Mouse (Mus musculus) Patski (cell line): ENCODE data around the gene Top3a. TPM values are rescaled to one million over a fixed set of nuclear protein-coding genes. Genes with fewer than 3 reads are reported as not detected.

Source experiments
- ATAC-seq: fragments of 100-300 bp; one replicate; pipeline ENCODE4 v1.8.0; 2021
- CTCF ChIA-PET: fragments of 350-600 bp; sonication (Branson Sonifier 250); formaldehyde crosslinking; loops from one replicate; lab custom pipeline; 2022; ENCODE audit warnings: inconsistent platforms; lab: Charles Lee
- POLR2A ChIA-PET: fragments of 350-600 bp; sonication (Branson Sonifier 250); formaldehyde crosslinking; loops from one replicate; lab custom pipeline; 2022; ENCODE audit warnings: antibody characterized with exemption, inconsistent platforms; lab: Charles Lee
- DNase-seq: peaks from one replicate; pipeline ENCODE4 v3.0.0-alpha.2; 2011; ENCODE audit warnings: low read depth, low spot score
- H3K27me3 ChIP-seq: fragments of 371-371 bp; one replicate; pipeline ENCODE4 v1.5.1; 2021
- CTCF ChIP-seq: fragments of 100-300 bp; IDR thresholded peaks from one replicate; pipeline ENCODE4 v1.5.1; 2021
- in situ Hi-C: fragments of 300-500 bp; cut with MboI; formaldehyde crosslinking; loops from 3 replicates; pipeline ENCODE4 v1.11.1; 2018; ENCODE audit warnings: low pct_unique_long_range_greater_than_20kb, mixed read lengths
- polyA plus RNA-seq: library from polyadenylated mRNA; unstranded; gene quantifications from one replicate; pipeline ENCODE4 v1.2.3, GENCODE M21; 2021

The Top3a gene
- polyA plus RNA-seq, 1 experiment from 2014 or later, result 11.2 TPM

- no peak for DNase-seq
- no peak for TF ChIP-seq CTCF
- in situ Hi-C loops, result no loop called here
- ChIA-PET CTCF (no interaction called here), POLR2A (interaction anchor here (0.5 kb wide), 1 partner anchor 33 kb away, joined by 4 read pairs; no protein-coding TSS in a partner anchor)
- no peaks in the 10 kb centered on the region for H3K27me3 ChIP-seq
- ATAC-seq, result no peak
These were observed 36.8 kb downstream of the Top3a start for GRCm38 (mm10) chr11:60740321-60740720.

GRCm38 (mm10) chr11:60737450-60737849 lies 39.7 kb downstream of the Top3a start:
- CTCF ChIA-PET, result no interaction called here
- POLR2A ChIA-PET, result no interaction called here
- no peak for ATAC-seq
- TF ChIP-seq CTCF, result no peak
- no peaks in the 10 kb centered on the region for H3K27me3 ChIP-seq
- no peak for DNase-seq
- in situ Hi-C loops, result no loop called here

GRCm38 (mm10) chr11:60736491-60736890 lies 40.7 kb downstream of the Top3a start:
- DNase-seq, result no peak
- H3K27me3 ChIP-seq, result no peaks in the 10 kb centered on the region
- in situ Hi-C loops, result no loop called here
- ChIA-PET POLR2A (interaction anchor here (1.2 kb wide), 1 partner anchor 20 kb away, joined by 3 read pairs; no protein-coding TSS in a partner anchor), CTCF (no interaction called here)
- TF ChIP-seq CTCF, result no peak
- no peak for ATAC-seq

GRCm38 (mm10) chr11:60735191-60735590 lies 42.0 kb downstream of the Top3a start:
- TF ChIP-seq CTCF, result no peak
- ATAC-seq (no peak), DNase-seq (no peak)
- POLR2A ChIA-PET, result interaction anchor here (1.7 kb wide), 1 partner anchor 27 kb away, joined by 4 read pairs; no protein-coding TSS in a partner anchor
- CTCF ChIA-PET, result interaction anchor here (0.7 kb wide), 1 partner anchor 92 kb away, joined by 4 read pairs; no protein-coding TSS in a partner anchor
- in situ Hi-C loops, result no loop called here
- H3K27me3 ChIP-seq, result no peaks in the 10 kb centered on the region

- ATAC-seq, result no peak
- in situ Hi-C loops, result no loop called here
- ChIA-PET POLR2A (interaction anchor here (1.7 kb wide), 1 partner anchor 28 kb away, joined by 4 read pairs; no protein-coding TSS in a partner anchor), CTCF (interaction anchor here (0.9 kb wide), 2 partner anchors 10 to 18 kb away, joined by 3 to 4 read pairs; no protein-coding TSS in a partner anchor)
- no peak for TF ChIP-seq CTCF
- DNase-seq, result no peak
- H3K27me3 ChIP-seq, result no peaks in the 10 kb centered on the region
These were observed 43.0 kb downstream of the Top3a start for GRCm38 (mm10) chr11:60734206-60734605.

GRCm38 (mm10) chr11:60731251-60731650 lies 45.9 kb downstream of the Top3a start:
- ATAC-seq (no peak), DNase-seq (no peak)
- in situ Hi-C loops, result no loop called here
- CTCF ChIA-PET, result no interaction called here
- POLR2A ChIA-PET, result no interaction called here
- H3K27me3 ChIP-seq, result no peaks in the 10 kb centered on the region
- no peak for TF ChIP-seq CTCF

GRCm38 (mm10) chr11:60730169-60730568 lies 47.0 kb downstream of the Top3a start:
- DNase-seq, result no peak
- H3K27me3 ChIP-seq, result no peaks in the 10 kb centered on the region
- ChIA-PET CTCF (no interaction called here), POLR2A (no interaction called here)
- no peak for ATAC-seq
- TF ChIP-seq CTCF, result no peak
- in situ Hi-C loops, result no loop called here

- no peak for DNase-seq
- no peak for TF ChIP-seq CTCF
- H3K27me3 ChIP-seq, result no peaks in the 10 kb centered on the region
- ChIA-PET CTCF (interaction anchor here (1.0 to 2.0 kb wide), 2 partner anchors 11 to 42 kb away, joined by 4 to 8 read pairs; no protein-coding TSS in a partner anchor), POLR2A (interaction anchor here (0.6 kb wide), 1 partner anchor 487 kb away, joined by 3 read pairs; no protein-coding TSS in a partner anchor)
- in situ Hi-C loops, result loop anchor here (10.0 kb wide), 1 partner anchor 106 kb away; the partner anchor contains the start of gene Dhrs7b
- no peak for ATAC-seq
These were observed 47.9 kb downstream of the Top3a start for GRCm38 (mm10) chr11:60729217-60729641.

- ChIA-PET POLR2A (interaction anchor here (1.0 kb wide), 1 partner anchor 24 kb away, joined by 6 read pairs; no protein-coding TSS in a partner anchor), CTCF (interaction anchor here (1.1 to 2.0 kb wide), 4 partner anchors 10 to 29 kb away, joined by 5 to 8 read pairs (median 6); partner anchors contain the start of gene Llgl1)
- no peak for TF ChIP-seq CTCF
- in situ Hi-C loops, result loop anchor here (10.0 kb wide), 1 partner anchor 106 kb away; the partner anchor contains the start of gene Dhrs7b
- no peaks in the 10 kb centered on the region for H3K27me3 ChIP-seq
- DNase-seq (peak; percentile 81), ATAC-seq (peak; percentile 77)
These were observed 48.9 kb downstream of the Top3a start, which contains the start of gene Mief2 for GRCm38 (mm10) chr11:60728260-60728761. Mief2 (plus strand) TSS chr11:60728398.

- DNase-seq (no peak), ATAC-seq (no peak)
- no peak for TF ChIP-seq CTCF
- ChIA-PET CTCF (interaction anchor here (1.1 to 2.0 kb wide), 4 partner anchors 9 to 29 kb away, joined by 5 to 8 read pairs (median 6); partner anchors contain the start of gene Llgl1), POLR2A (interaction anchor here (0.5 to 1.2 kb wide), 4 partner anchors 23 to 345 kb away, joined by 3 to 6 read pairs (median 3); no protein-coding TSS in a partner anchor)
- in situ Hi-C loops, result loop anchor here (10.0 kb wide), 1 partner anchor 107 kb away; the partner anchor contains the start of gene Dhrs7b
- no peaks in the 10 kb centered on the region for H3K27me3 ChIP-seq
These were observed 49.6 kb downstream of the Top3a start for GRCm38 (mm10) chr11:60727392-60728140.
